Mouse (Mus musculus): Measurements from ENCODE around the gene Slc34a2.

DNA sequence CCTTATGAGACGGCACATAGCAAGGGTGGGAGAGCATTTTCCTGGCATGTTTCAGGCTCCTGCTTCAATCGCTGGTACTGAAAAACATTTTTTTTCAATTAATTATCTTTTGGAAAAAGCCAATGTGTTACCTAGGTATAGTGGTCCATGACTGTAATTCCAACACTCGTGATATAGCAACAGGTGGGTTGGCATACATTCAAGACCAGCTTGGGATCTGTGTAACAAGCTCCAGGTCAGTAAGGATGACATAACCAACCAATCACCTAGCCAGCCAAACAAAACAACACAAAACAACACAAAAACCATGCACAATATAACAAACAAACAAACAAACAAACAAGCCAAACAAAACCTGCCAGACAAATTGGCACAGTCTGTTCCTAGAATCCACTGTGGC lies 33.9 kb upstream of the Slc34a2 start:
- TF ChIP-seq POLR2A (IDR thresholded peaks at IDR 0.05; ENCODE audit: low read depth, low read length) (no peak), CTCF (IDR thresholded peaks at IDR 0.05; ENCODE audit: borderline replicate concordance, insufficient read depth, low read length) (no peak)

Measured in embryonic fibroblast, embryonic 13.5 days (primary cell).